Mouse (Mus musculus) liver, embryonic 15.5 days (tissue): Measurements from ENCODE around the gene Fgf3. TPM values are rescaled to one million over a fixed set of nuclear protein-coding genes. Genes with fewer than 3 reads are reported as not detected.

ENCODE experiments used
- ATAC-seq: fragments of 200-750 bp; cut with Nextera tagmentation; 2 replicates; pipeline ENCODE4 v1.8.0; 2017; ENCODE audit warnings: moderate number of reproducible peaks, mild to moderate bottlenecking, moderate library complexity; ENCODE audit not compliant: insufficient read depth
- H3K27ac ChIP-seq: fragments of 300-500 bp; sonication (generic); replicated peaks from 2 replicates; pipeline ENCODE4 v1.5.1; 2015; ENCODE audit warnings: mild to moderate bottlenecking, inconsistent platforms
- H3K27me3 ChIP-seq: fragments of 300-500 bp; sonication (generic); 2 replicates; pipeline ENCODE4 v1.6.1; 2015; ENCODE audit warnings: mild to moderate bottlenecking, inconsistent platforms
- H3K36me3 ChIP-seq: fragments of 300-500 bp; sonication (generic); replicated peaks from 2 replicates; pipeline ENCODE4 v1.6.1; 2015; ENCODE audit warnings: moderate library complexity, mild to moderate bottlenecking, inconsistent platforms
- H3K4me1 ChIP-seq: fragments of 300-500 bp; sonication (generic); replicated peaks from 2 replicates; pipeline ENCODE4 v1.6.1; 2015; ENCODE audit warnings: inconsistent platforms
- H3K4me2 ChIP-seq: fragments of 300-500 bp; sonication (generic); 2 replicates; pipeline ENCODE4 v1.6.1; 2015; ENCODE audit warnings: moderate library complexity, mild to moderate bottlenecking, inconsistent platforms
- H3K4me3 ChIP-seq: fragments of 300-500 bp; sonication (generic); replicated peaks from 2 replicates; pipeline ENCODE4 v1.5.1; 2015; ENCODE audit warnings: mild to moderate bottlenecking, inconsistent platforms
- H3K9ac ChIP-seq: fragments of 300-500 bp; sonication (generic); 2 replicates; pipeline ENCODE4 v1.6.1; 2015; ENCODE audit warnings: moderate library complexity, mild to moderate bottlenecking, inconsistent platforms
- H3K9me3 ChIP-seq: fragments of 300-500 bp; sonication (generic); replicated peaks from 2 replicates; pipeline ENCODE4 v1.6.1; 2016; ENCODE audit warnings: inconsistent platforms
- WGBS: fragments of 180-500 bp; shearing (Covaris S2); methylation state at CpG from one replicate; pipeline ENCODE4 v1.1.7; 2015; ENCODE audit warnings: mixed read lengths; ENCODE audit not compliant: insufficient replicate concordance; 5-methylcytosine and 5-hydroxymethylcytosine counted together
- polyA plus RNA-seq: library from polyadenylated mRNA; unstranded; fragments of >200 nt; fragmentation: Nextera tagmentation; extraction: Ambion mirVana; gene quantifications from 2 replicates; pipeline ENCODE4 v1.2.1, GENCODE M21; 2015

Fgf3 gene
- polyA plus RNA-seq, 1 experiment from 2014 or later = 0.06 TPM

DNA sequence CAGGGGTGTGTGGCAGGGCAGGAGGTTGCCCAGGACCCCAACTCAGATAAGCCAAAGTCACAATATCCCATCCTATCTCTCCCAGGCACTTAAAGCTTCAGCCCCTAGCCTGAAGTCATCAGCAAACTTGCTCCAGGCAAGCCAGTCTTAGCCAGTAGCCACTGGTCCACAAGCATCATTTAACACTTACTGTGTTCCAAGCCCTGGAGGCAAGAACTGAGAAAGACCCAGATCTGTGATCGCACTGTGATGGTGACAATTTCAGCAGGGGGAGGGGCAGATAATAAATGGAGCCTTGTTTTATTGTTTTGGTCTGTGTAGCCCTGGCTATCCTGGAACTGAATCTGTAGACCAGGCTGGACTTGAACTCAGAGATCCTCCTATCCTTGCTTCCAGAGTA, 20.8 kb downstream of the Fgf3 start:
- 71% methylated on average over 1 of the region's 1 CpGs for WGBS
- no peaks in the 10 kb centered on the region for H3K4me1 ChIP-seq
- H3K36me3 ChIP-seq = no peaks in the 10 kb centered on the region
- no peak overlapping the region for H3K4me3 ChIP-seq
- H3K4me2 ChIP-seq = no peak overlapping the region
- H3K27ac ChIP-seq = no peak overlapping the region
- no peak overlapping the region for H3K9ac ChIP-seq
- H3K27me3 ChIP-seq = peaks cover 79% of the 10 kb centered on the region
- ATAC-seq = no peak
- H3K9me3 ChIP-seq = no peaks in the 10 kb centered on the region

DNA sequence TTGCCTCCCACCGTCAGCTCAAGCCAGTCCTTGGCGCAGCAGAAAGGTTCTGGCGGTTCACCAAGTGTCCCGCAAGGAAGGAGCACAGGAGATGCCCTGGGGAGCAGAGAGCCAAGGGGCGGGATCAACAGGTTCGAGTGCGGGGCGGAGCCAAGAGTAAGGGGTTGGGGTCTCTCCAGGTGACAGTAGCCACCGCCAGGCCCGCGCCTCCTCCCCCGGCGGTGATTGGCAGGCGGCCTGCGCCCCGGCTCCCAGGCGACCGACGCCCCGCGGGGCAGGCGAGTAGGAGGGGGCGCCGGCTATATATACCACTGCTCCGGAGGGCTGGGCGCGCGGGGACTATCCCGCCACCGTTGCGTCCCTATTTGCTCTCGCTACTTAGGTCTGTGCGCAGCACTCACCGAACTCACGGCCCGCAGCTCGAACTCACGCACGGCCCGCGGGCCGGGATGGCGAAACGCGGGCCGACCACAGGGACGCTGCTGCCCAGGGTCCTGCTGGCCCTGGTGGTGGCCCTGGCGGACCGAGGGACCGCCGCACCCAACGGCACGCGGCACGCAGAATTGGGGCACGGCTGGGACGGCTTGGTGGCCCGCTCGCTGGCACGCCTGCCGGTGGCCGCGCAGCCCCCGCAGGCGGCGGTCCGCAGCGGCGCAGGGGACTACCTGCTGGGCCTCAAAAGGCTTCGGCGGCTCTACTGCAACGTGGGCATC, 23.3 kb downstream of the Fgf3 start:
- H3K4me1 ChIP-seq = no peaks in the 10 kb centered on the region
- no peaks in the 10 kb centered on the region for H3K9me3 ChIP-seq
- H3K36me3 ChIP-seq = no peaks in the 10 kb centered on the region
- H3K27me3 ChIP-seq = peaks cover 85% of the 10 kb centered on the region
- 3% methylated on average over 70 of the region's 72 CpGs for WGBS
- H3K4me2 ChIP-seq = no peak overlapping the region
- H3K9ac ChIP-seq = no peak overlapping the region
- H3K27ac ChIP-seq = no peak overlapping the region
- no peak for ATAC-seq
- no peak overlapping the region for H3K4me3 ChIP-seq

DNA sequence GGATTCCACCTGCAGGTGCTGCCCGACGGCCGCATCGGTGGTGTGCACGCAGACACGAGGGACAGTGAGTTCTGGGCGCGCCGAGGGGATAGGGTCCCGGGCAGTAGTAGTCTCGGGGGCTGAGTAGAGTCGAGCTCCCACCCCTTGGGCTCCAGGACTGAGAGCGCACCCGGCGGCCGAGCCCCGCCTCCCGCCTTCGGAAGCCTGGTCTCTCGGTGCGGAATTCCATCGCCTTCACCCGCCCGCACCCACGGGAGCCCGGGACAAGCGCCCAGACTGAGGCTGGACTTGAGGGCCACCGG, 23.8 kb downstream of the Fgf3 start:
- Histone ChIP-seq H3K9me3 (no peaks in the 10 kb centered on the region), H3K4me2 (no peak overlapping the region), H3K9ac (no peak overlapping the region), H3K27me3 (peaks cover 86% of the 10 kb centered on the region), H3K4me3 (no peak overlapping the region), H3K27ac (no peak overlapping the region), H3K36me3 (no peaks in the 10 kb centered on the region), H3K4me1 (no peaks in the 10 kb centered on the region)
- no peak for ATAC-seq
- WGBS = under 1% methylated on average over 28 of the region's 28 CpGs

DNA sequence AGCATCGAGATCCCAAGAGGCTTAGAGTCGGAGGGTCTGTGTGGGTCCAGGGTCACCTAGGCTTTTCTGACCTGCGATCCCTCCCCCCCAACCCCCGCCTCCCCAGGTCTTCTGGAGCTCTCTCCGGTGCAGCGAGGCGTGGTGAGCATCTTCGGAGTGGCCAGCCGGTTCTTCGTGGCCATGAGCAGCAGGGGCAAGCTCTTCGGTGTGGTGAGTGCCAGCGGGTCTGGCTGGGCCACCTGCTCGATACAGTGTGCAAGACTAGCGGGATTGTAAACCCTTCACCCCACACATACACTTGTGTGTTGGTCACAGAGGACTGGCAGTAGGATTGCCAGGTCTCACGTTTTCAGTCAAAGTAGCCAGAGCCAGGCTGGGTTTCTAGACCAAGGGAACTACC, 24.2 kb downstream of the Fgf3 start:
- H3K27ac ChIP-seq = no peak overlapping the region
- ATAC-seq = no peak
- H3K4me3 ChIP-seq = no peak overlapping the region
- H3K4me2 ChIP-seq = no peak overlapping the region
- H3K9me3 ChIP-seq = no peaks in the 10 kb centered on the region
- 3% methylated on average over 15 of the region's 15 CpGs for WGBS
- H3K9ac ChIP-seq = no peak overlapping the region
- no peaks in the 10 kb centered on the region for H3K36me3 ChIP-seq
- H3K4me1 ChIP-seq = no peaks in the 10 kb centered on the region
- H3K27me3 ChIP-seq = peaks cover 91% of the 10 kb centered on the region

DNA sequence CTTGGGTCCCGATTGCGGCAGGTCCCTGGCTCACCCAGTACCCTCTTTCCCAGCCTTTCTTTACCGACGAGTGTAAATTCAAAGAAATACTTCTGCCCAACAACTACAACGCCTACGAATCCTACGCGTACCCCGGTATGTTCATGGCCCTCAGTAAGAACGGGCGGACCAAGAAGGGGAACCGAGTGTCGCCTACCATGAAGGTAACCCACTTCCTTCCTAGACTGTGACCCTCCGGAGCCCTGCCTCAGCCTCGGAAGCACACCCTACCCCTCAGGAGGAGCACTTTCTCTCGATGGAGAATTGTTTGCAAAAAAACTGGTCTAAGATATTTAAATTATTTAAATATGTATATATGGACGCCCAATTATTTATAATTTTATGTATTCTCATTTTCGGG, 24.8 kb downstream of the Fgf3 start:
- H3K36me3 ChIP-seq = no peaks in the 10 kb centered on the region
- no peak overlapping the region for H3K4me3 ChIP-seq
- no peak overlapping the region for H3K4me2 ChIP-seq
- H3K9ac ChIP-seq = no peak overlapping the region
- H3K27me3 ChIP-seq = peaks cover 96% of the 10 kb centered on the region
- no peak for ATAC-seq
- no peak overlapping the region for H3K27ac ChIP-seq
- 1% methylated on average over 18 of the region's 18 CpGs for WGBS
- no peaks in the 10 kb centered on the region for H3K4me1 ChIP-seq
- no peaks in the 10 kb centered on the region for H3K9me3 ChIP-seq

DNA sequence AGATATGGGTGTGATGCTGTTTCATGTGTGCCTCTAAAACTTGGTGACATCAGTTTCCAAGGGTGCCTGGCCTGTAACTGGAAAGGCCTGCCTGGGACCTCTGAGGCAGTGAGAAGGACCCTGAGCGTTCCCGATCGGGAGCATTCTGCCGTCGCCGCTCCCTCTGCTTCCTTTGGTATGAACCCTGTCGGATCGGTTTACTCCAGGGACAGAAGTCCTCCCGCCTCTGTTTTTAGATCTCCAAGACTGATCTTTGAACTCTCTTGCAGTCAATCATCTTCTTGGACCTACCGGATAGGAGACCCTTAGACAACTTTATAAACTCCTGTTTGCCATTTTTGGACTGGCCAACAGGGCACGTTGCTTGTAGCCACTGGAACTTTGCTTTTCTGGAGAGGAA, 25.3 kb downstream of the Fgf3 start:
- no peak for ATAC-seq
- H3K9ac ChIP-seq = no peak overlapping the region
- no peaks in the 10 kb centered on the region for H3K9me3 ChIP-seq
- H3K27ac ChIP-seq = no peak overlapping the region
- no peaks in the 10 kb centered on the region for H3K36me3 ChIP-seq
- no peaks in the 10 kb centered on the region for H3K4me1 ChIP-seq
- H3K4me3 ChIP-seq = no peak overlapping the region
- peaks cover 94% of the 10 kb centered on the region for H3K27me3 ChIP-seq
- no peak overlapping the region for H3K4me2 ChIP-seq
- 6% methylated on average over 11 of the region's 11 CpGs for WGBS

DNA sequence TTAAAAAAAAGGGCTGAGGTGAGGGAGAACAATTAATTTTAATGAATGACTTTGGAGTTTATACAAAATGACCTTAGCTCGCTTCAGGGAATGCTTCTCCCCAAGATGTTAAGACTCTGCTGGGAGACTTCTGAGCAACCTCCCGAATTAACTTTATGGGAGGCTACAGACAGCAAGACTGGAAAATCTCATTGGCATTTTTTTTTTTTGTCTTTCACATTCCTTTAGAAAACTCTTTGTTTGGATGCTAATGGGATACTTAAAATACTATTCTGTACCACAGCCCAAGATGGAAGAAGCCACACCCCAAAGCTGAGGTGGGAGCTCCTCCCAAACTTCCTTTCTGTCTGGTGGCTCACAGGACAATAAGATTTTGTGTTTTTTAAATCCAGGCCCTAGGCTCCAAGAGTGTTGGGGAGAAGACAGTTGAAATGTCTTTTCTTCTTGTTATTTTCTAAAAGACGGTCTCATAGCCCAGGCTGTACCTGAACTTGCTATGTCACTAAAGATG, 26.3 kb downstream of the Fgf3 start:
- Histone ChIP-seq H3K4me3 (no peak overlapping the region), H3K9ac (no peak overlapping the region), H3K4me2 (no peak overlapping the region), H3K36me3 (no peaks in the 10 kb centered on the region), H3K9me3 (no peaks in the 10 kb centered on the region), H3K4me1 (no peaks in the 10 kb centered on the region), H3K27ac (no peak overlapping the region), H3K27me3 (peaks cover 89% of the 10 kb centered on the region)
- WGBS = 49% methylated on average over 3 of the region's 3 CpGs
- ATAC-seq = no peak

DNA sequence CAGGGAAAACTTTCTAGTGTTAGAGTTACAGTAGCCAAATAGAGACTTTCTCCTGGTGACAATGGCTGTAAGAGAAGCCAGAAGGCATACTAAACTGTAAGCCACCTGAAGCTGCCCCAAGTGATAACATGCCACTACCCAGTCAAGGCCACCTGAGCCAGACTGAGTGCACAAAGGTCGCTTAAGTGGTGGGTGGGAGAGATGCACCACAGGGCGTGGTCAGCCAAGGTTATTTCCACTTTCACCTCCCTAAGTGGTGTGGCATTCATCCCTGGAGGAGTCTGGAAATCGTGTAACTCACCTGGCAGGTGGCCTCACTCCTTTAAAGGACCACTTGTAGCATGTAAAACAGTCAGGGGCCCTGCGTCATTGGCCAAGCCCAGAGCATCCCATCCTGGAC, 29.3 kb downstream of the Fgf3 start:
- Histone ChIP-seq H3K27me3 (peaks cover 65% of the 10 kb centered on the region), H3K4me1 (no peaks in the 10 kb centered on the region), H3K4me3 (no peak overlapping the region), H3K27ac (no peak overlapping the region), H3K4me2 (no peak overlapping the region), H3K9me3 (no peaks in the 10 kb centered on the region), H3K36me3 (no peaks in the 10 kb centered on the region), H3K9ac (no peak overlapping the region)
- WGBS = 44% methylated on average over 4 of the region's 4 CpGs
- no peak for ATAC-seq

DNA sequence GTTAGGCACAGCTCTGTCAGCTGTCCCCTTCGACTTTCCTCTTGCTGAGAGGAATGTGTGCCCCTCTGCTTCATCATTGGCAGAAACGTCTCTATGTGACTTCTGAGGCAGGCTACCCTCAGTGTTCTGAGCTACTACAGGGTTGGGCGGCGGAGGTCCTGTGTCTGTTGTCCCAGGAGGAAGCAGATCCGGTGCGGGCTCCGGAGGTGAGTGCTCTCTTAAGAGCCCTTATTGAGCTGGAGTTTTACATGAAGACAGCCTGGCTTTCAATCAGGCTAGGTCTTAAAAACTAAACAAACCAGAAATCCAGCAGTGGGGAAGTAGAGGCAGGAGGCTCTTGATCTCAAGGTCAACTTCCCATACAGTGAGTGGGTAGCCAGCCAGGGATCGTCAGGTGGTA, 29.7 kb downstream of the Fgf3 start:
- 62% methylated on average over 8 of the region's 8 CpGs for WGBS
- no peak for ATAC-seq
- Histone ChIP-seq H3K4me1 (no peaks in the 10 kb centered on the region), H3K9ac (no peak overlapping the region), H3K4me3 (no peak overlapping the region), H3K4me2 (no peak overlapping the region), H3K27ac (no peak overlapping the region), H3K9me3 (no peaks in the 10 kb centered on the region), H3K36me3 (no peaks in the 10 kb centered on the region), H3K27me3 (peaks cover 61% of the 10 kb centered on the region)

DNA sequence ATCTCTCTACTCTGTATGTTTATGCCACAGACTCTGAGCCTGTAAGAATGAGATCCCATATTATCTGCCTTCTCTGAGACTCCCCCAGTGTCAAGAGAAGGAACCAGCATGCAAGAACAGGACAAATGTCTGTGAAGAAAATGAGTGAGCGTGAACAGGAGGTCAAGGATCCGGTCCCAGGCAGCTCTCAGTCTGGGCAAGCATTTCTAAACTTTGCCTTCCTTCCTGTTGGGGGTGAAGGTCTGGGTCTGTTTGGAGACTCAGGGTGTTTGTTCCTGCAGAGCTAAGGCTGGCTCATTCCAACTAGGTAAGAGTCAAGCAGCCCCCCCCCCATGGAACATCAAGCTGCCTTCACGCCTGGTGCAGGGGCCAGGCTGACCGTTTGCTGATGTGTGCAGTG, 34.5 kb downstream of the Fgf3 start:
- Histone ChIP-seq H3K9me3 (no peaks in the 10 kb centered on the region), H3K9ac (no peak overlapping the region), H3K4me3 (no peak overlapping the region), H3K36me3 (no peaks in the 10 kb centered on the region), H3K27me3 (peaks cover 32% of the 10 kb centered on the region), H3K4me2 (no peak overlapping the region), H3K27ac (no peak overlapping the region), H3K4me1 (no peaks in the 10 kb centered on the region)
- WGBS = 34% methylated on average over 4 of the region's 4 CpGs
- ATAC-seq = no peak

DNA sequence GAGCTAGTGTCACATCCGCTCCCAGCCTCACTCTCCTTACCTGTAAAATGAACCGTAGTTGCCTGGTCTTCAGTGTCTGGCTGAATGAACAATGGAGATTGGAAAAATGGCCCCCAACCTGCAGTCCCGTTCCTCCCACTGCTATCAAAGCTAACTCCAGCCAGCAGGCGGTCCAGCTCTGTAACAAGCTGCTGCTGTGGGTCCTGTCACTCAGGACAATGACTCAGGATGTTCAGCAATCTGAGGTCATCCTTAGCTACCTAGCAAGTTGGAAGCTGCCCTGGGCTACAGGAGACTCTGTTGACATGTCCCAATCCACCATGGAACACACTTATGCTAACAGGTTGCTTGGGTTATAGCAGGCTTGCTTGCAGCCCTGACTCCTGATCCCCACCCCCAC, 35.3 kb downstream of the Fgf3 start:
- Histone ChIP-seq H3K36me3 (no peaks in the 10 kb centered on the region), H3K27ac (no peak overlapping the region), H3K27me3 (peaks cover 28% of the 10 kb centered on the region), H3K4me3 (no peak overlapping the region), H3K4me1 (no peaks in the 10 kb centered on the region), H3K9me3 (no peaks in the 10 kb centered on the region), H3K9ac (no peak overlapping the region), H3K4me2 (no peak overlapping the region)
- WGBS = 63% methylated on average over 4 of the region's 4 CpGs
- ATAC-seq = no peak

DNA sequence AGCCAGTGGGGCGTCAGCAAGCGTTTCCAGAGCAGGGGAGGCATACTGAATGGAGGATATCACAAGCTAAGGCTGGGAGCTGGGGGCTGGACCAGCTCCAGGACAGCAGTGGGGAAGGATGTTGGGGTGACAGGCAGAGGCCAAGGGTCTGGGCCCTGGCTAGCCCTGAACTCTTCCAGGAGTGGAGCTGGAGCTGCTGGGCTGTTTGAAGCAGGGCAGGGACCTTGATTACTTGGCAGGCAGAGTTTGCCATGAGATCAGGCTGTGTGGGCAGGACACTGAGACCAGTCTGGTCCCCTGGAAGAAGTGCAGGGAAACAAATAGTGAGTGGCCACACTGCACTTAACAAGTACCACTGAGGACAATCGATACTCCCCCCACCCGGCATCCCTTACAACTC, 36.3 kb downstream of the Fgf3 start:
- Histone ChIP-seq H3K4me3 (no peak overlapping the region), H3K36me3 (no peaks in the 10 kb centered on the region), H3K27me3 (peaks cover 28% of the 10 kb centered on the region), H3K4me2 (no peak overlapping the region), H3K9ac (no peak overlapping the region), H3K9me3 (no peaks in the 10 kb centered on the region), H3K4me1 (no peaks in the 10 kb centered on the region), H3K27ac (no peak overlapping the region)
- WGBS = 58% methylated on average over 4 of the region's 4 CpGs
- no peak for ATAC-seq
